Mouse (Mus musculus): Measurements from ENCODE around the gene Eif3k.

DNA sequence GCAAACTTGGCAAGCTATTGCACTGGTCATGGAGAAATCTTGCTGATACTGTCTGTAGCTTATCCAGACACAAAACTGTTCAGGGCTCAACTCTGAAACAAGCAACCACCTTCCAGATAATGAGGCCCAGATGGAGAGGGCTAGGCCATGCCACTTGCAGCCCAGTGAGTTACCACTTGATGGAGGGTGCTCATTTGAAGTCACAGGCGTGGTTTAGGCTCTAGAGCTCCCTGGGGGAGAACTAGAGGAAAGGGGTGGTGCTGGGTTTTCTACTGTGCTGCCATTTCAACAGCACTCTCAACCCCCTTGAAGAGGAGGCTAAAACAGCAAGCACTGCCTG, 35.4 kb downstream of the Eif3k start:
- TF ChIP-seq CTCF (IDR thresholded peaks at IDR 0.05; ENCODE audit: extremely low read depth, insufficient read depth, insufficient read length, insufficient replicate concordance), result no peak
- no peak for TF ChIP-seq POLR2A (IDR thresholded peaks at IDR 0.05; ENCODE audit: low read depth, low read length)

Measured in spleen, adult 2 months (tissue).